Mouse (Mus musculus) heart, embryonic 10.5 days (tissue): ENCODE measurements at regions not wholly inside any gene's neighbourhood (a gene's known extent, or its start where the extent isn't known, plus 50 kb on each side); places are given as distances from the start of the nearest gene placed in this dataset.

ENCODE experiments used
- DNase-seq: peaks from one replicate; pipeline ENCODE4 v3.0.0-alpha.2; 2017; ENCODE audit warnings: low spot score
- H3K27ac ChIP-seq: fragments of 300-500 bp; sonication (generic); 2 replicates; pipeline ENCODE4 v1.5.1; 2016; ENCODE audit warnings: mild to moderate bottlenecking
- H3K27me3 ChIP-seq: fragments of 300-500 bp; sonication (generic); 2 replicates; pipeline ENCODE4 v1.6.1; 2016; ENCODE audit warnings: mild to moderate bottlenecking; ENCODE audit not compliant: poor library complexity, insufficient read depth, severe bottlenecking
- H3K36me3 ChIP-seq: fragments of 300-500 bp; sonication (generic); 2 replicates; pipeline ENCODE4 v1.6.1; 2016; ENCODE audit warnings: mild to moderate bottlenecking, moderate library complexity
- H3K4me1 ChIP-seq: fragments of 300-500 bp; sonication (generic); 2 replicates; pipeline ENCODE4 v1.6.1; 2016; ENCODE audit warnings: mild to moderate bottlenecking
- H3K4me3 ChIP-seq: fragments of 300-500 bp; sonication (generic); 2 replicates; pipeline ENCODE4 v1.5.1; 2016; ENCODE audit warnings: mild to moderate bottlenecking, moderate library complexity
- H3K9me3 ChIP-seq: fragments of 300-500 bp; sonication (generic); 2 replicates; pipeline ENCODE4 v1.6.1; 2016; ENCODE audit warnings: mild to moderate bottlenecking, moderate library complexity
- WGBS: fragments of 180-500 bp; shearing (Covaris S2); methylation state at CpG from one replicate; pipeline ENCODE4 v1.1.7; 2016; 5-methylcytosine and 5-hydroxymethylcytosine counted together

- Histone ChIP-seq H3K27me3 (no peaks in the 10 kb centered on the region), H3K27ac (no peak overlapping the region), H3K4me3 (no peak overlapping the region), H3K4me1 (no peaks in the 10 kb centered on the region), H3K36me3 (no peaks in the 10 kb centered on the region), H3K9me3 (no peaks in the 10 kb centered on the region)
- no peak for DNase-seq
- 85% methylated on average over 2 of the region's 2 CpGs for WGBS
These were observed 282.1 kb upstream of the Rasa1 start for GRCm38 (mm10) chr13:85570886-85571527.

GRCm38 (mm10) chr13:85557821-85558220 lies 268.9 kb upstream of the Rasa1 start:
- H3K36me3 ChIP-seq: no peaks in the 10 kb centered on the region
- no peak for DNase-seq
- no peaks in the 10 kb centered on the region for H3K4me1 ChIP-seq
- H3K9me3 ChIP-seq: no peaks in the 10 kb centered on the region
- H3K27me3 ChIP-seq: no peaks in the 10 kb centered on the region
- 81% methylated on average over 2 of the region's 2 CpGs for WGBS
- H3K4me3 ChIP-seq: no peak overlapping the region
- H3K27ac ChIP-seq: no peak overlapping the region

- 9% methylated on average over 5 of the region's 5 CpGs for WGBS
- Histone ChIP-seq H3K9me3 (no peaks in the 10 kb centered on the region), H3K27me3 (no peaks in the 10 kb centered on the region), H3K36me3 (no peaks in the 10 kb centered on the region), H3K27ac (no peak overlapping the region), H3K4me3 (no peak overlapping the region), H3K4me1 (no peaks in the 10 kb centered on the region)
- DNase-seq: no peak
These were observed 267.3 kb upstream of the Rasa1 start for GRCm38 (mm10) chr13:85556101-85556853.

GRCm38 (mm10) chr13:85553072-85553471 lies 264.1 kb upstream of the Rasa1 start:
- no peaks in the 10 kb centered on the region for H3K4me1 ChIP-seq
- no peak for DNase-seq
- H3K27me3 ChIP-seq: no peaks in the 10 kb centered on the region
- no peak overlapping the region for H3K4me3 ChIP-seq
- no peaks in the 10 kb centered on the region for H3K9me3 ChIP-seq
- no peaks in the 10 kb centered on the region for H3K36me3 ChIP-seq
- no peak overlapping the region for H3K27ac ChIP-seq
- 77% methylated on average over 3 of the region's 3 CpGs for WGBS

GRCm38 (mm10) chr13:85509671-85510070 lies 220.7 kb upstream of the Rasa1 start:
- no peak for DNase-seq
- Histone ChIP-seq H3K27me3 (no peaks in the 10 kb centered on the region), H3K4me1 (peaks cover 7% of the 10 kb centered on the region), H3K27ac (no peak overlapping the region), H3K36me3 (no peaks in the 10 kb centered on the region), H3K4me3 (no peak overlapping the region), H3K9me3 (no peaks in the 10 kb centered on the region)
- WGBS: 56% methylated on average over 1 of the region's 1 CpGs

GRCm38 (mm10) chr13:85508552-85508951 lies 219.6 kb upstream of the Rasa1 start:
- no peak overlapping the region for H3K4me3 ChIP-seq
- H3K27ac ChIP-seq: no peak overlapping the region
- H3K4me1 ChIP-seq: peaks cover 7% of the 10 kb centered on the region
- no peaks in the 10 kb centered on the region for H3K9me3 ChIP-seq
- 85% methylated on average over 1 of the region's 1 CpGs for WGBS
- H3K36me3 ChIP-seq: no peaks in the 10 kb centered on the region
- no peaks in the 10 kb centered on the region for H3K27me3 ChIP-seq
- DNase-seq: no peak

GRCm38 (mm10) chr13:85507374-85508101 lies 218.6 kb upstream of the Rasa1 start:
- 21% methylated on average over 6 of the region's 6 CpGs for WGBS
- Histone ChIP-seq H3K9me3 (no peaks in the 10 kb centered on the region), H3K4me1 (peaks cover 7% of the 10 kb centered on the region), H3K36me3 (no peaks in the 10 kb centered on the region), H3K4me3 (no peak overlapping the region), H3K27me3 (no peaks in the 10 kb centered on the region), H3K27ac (peak overlapping the region; percentile 42; the same call in 1 of the 2 replicates)
- DNase-seq: no peak

- H3K27me3 ChIP-seq: no peaks in the 10 kb centered on the region
- no peak overlapping the region for H3K4me3 ChIP-seq
- no peaks in the 10 kb centered on the region for H3K9me3 ChIP-seq
- H3K4me1 ChIP-seq: peaks cover 7% of the 10 kb centered on the region
- no peaks in the 10 kb centered on the region for H3K36me3 ChIP-seq
- no peak overlapping the region for H3K27ac ChIP-seq
- 60% methylated on average over 1 of the region's 1 CpGs for WGBS
- DNase-seq: no peak
These were observed 217.9 kb upstream of the Rasa1 start for GRCm38 (mm10) chr13:85506875-85507274.

GRCm38 (mm10) chr13:85506030-85506429 lies 217.1 kb upstream of the Rasa1 start:
- WGBS: 65% methylated on average over 1 of the region's 1 CpGs
- H3K27ac ChIP-seq: no peak overlapping the region
- no peak overlapping the region for H3K4me3 ChIP-seq
- no peak for DNase-seq
- H3K4me1 ChIP-seq: peaks cover 7% of the 10 kb centered on the region
- H3K36me3 ChIP-seq: no peaks in the 10 kb centered on the region
- no peaks in the 10 kb centered on the region for H3K9me3 ChIP-seq
- no peaks in the 10 kb centered on the region for H3K27me3 ChIP-seq

GRCm38 (mm10) chr13:85505046-85505445 lies 216.1 kb upstream of the Rasa1 start:
- Histone ChIP-seq H3K36me3 (no peaks in the 10 kb centered on the region), H3K27me3 (no peaks in the 10 kb centered on the region), H3K4me3 (no peak overlapping the region), H3K9me3 (no peaks in the 10 kb centered on the region), H3K4me1 (peaks cover 7% of the 10 kb centered on the region), H3K27ac (no peak overlapping the region)
- 50% methylated on average over 4 of the region's 4 CpGs for WGBS
- DNase-seq: no peak

- H3K27ac ChIP-seq: no peak overlapping the region
- WGBS: 69% methylated on average over 4 of the region's 4 CpGs
- H3K4me1 ChIP-seq: peaks cover 7% of the 10 kb centered on the region
- no peak overlapping the region for H3K4me3 ChIP-seq
- H3K9me3 ChIP-seq: no peaks in the 10 kb centered on the region
- no peaks in the 10 kb centered on the region for H3K36me3 ChIP-seq
- no peaks in the 10 kb centered on the region for H3K27me3 ChIP-seq
- DNase-seq: no peak
These were observed 215.1 kb upstream of the Rasa1 start for GRCm38 (mm10) chr13:85504001-85504400.

- H3K27me3 ChIP-seq: no peaks in the 10 kb centered on the region
- DNase-seq: no peak
- H3K4me1 ChIP-seq: no peaks in the 10 kb centered on the region
- H3K4me3 ChIP-seq: no peak overlapping the region
- no peaks in the 10 kb centered on the region for H3K36me3 ChIP-seq
- 71% methylated on average over 2 of the region's 2 CpGs for WGBS
- no peaks in the 10 kb centered on the region for H3K9me3 ChIP-seq
- H3K27ac ChIP-seq: no peak overlapping the region
These were observed 209.8 kb upstream of the Rasa1 start for GRCm38 (mm10) chr13:85498696-85499095.

- WGBS: 49% methylated on average over 3 of the region's 3 CpGs
- DNase-seq: no peak
- Histone ChIP-seq H3K4me1 (no peaks in the 10 kb centered on the region), H3K27me3 (no peaks in the 10 kb centered on the region), H3K4me3 (no peak overlapping the region), H3K27ac (no peak overlapping the region), H3K36me3 (no peaks in the 10 kb centered on the region), H3K9me3 (no peaks in the 10 kb centered on the region)
These were observed 195.9 kb upstream of the Rasa1 start for GRCm38 (mm10) chr13:85484790-85485189.
